Mouse (Mus musculus) activated CD4-positive, CD25-positive, alpha-beta regulatory T cell, adult 4 months (primary cell): Measurements from ENCODE around the gene Vps26a. TPM values are rescaled to one million over a fixed set of nuclear protein-coding genes. Genes with fewer than 3 reads are reported as not detected.
"Not testable (repeated sequence)": the region's sequence is repeated elsewhere in the genome, so short reads cannot be mapped to it uniquely, and the experiment has no call there.

ENCODE experiments used
- ATAC-seq: one replicate; pipeline ENCODE4 v1.8.0; 2017
- polyA plus RNA-seq, 2 experiments: library from polyadenylated mRNA; unstranded; fragments of 100-300 nt; shearing (Covaris generic); gene quantifications; one replicate each; pipeline ENCODE4 v1.2.1; 2017

Gene Vps26a
- polyA plus RNA-seq, 2 experiments from 2014 or later, result 68.8 to 72.1 TPM

DNA sequence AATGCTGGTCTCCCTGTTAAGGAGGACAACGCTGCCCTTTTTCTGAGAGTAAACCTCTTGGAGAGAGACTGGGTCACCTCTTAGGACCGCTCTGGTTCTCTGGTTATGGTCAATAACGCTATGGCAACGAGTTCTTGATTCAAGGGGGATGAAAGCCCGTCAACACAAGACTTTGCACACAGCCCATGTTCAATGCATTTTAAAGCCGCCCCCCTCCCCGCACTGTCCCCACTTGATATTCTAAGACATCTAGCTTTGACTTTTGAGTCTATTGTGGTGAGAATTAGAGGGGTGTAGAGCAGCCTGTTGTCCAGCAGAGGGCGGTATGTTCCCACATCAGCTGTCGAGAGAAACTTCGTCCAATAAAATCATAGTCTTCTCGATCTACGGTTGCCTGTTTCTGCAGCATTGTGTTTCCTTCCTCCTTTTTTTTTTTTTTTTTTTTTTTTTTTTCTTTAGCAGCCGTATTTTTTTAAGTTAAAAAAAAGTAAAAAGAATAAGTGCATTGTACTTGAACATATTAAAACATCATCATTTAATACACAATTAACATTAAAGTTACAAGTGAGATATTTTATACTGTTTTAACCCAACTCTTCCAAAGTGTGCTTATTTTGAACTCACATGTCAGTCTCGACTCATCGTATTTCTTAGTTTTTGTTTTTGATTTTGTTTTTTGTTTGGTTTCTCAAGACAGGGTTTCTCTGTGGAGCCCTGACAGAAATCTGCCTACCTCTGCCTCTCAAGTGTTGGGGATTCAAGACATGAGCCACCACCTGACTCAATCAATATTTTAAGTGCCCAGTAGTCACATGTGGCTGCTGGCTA, 13.7 kb upstream of the Vps26a start:
- peak; percentile 60 for ATAC-seq

DNA sequence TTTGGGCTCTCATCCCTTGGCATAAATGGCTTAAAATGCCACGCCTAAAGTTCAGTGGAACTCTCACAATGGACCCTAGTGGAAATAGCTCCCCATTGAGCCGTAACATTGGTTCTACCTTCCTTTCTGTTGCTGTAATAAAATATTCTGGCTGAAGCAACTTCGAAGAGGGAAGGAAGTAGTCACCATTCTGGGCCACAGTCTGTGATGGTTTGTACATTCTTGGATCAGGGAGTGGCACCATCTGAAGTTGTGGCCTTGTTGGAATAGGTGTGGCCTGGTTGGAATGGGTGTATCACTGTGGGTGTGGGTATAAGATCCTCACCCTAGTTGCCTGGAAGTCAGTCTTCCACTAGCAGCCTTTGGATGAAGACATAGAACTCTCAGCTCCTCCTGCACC, 5.1 kb upstream of the Vps26a start:
- ATAC-seq, result not testable (repeated sequence)

DNA sequence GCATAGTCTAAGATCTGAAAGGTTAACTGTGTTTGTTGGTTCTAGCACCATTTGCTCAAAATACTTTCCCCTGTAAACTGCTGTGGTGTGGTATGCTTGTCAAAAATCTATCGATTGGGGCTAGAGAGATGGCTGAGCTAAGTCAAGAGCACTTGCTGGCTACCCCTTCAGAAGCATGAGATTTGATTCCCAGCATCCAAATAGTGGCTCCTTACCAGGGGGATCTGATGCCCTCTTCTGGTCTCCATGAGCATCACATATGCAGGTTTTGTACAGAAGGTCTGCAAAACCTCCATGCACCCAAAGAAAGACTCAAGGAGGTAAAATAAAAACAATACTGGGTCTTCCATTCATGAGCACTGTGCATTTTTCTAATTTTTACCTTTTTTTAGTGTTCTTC, 1.7 kb upstream of the Vps26a start:
- no peak for ATAC-seq

DNA sequence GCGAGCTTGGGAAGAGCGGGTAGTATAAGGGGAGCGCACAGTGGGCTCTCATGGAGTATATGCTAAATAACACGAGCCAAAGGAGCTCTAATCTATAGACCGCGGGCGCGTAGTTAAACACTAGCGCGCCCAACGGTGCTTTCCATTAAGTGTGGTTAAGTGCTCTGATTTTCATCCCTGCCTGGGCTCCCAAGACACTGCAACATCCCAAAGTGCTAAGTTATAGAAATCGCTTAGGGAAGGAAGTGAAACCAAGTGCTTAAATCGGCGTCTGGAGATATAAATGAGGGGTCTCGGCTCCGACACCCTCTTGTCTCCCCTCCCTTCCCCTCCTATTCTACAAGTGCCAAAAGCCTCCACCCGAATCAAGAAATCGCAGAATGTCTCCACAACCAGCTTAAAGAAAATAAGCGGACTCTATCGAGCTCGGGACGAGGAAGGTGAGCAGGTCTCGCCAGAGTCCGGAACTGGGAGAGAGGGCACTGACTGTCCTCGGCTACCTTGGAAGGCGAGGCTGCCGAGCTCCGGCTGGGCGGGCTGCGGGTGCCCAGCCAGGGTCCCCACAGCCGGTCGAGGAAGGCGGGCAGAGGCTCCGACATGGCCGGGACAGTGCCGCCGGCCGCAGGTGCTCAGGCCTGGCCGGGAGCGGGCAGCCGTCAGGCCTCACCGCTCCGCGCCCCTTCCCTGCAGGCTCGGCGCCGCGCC, 575 bp downstream of the Vps26a start:
- ATAC-seq, result peak; percentile 14

DNA sequence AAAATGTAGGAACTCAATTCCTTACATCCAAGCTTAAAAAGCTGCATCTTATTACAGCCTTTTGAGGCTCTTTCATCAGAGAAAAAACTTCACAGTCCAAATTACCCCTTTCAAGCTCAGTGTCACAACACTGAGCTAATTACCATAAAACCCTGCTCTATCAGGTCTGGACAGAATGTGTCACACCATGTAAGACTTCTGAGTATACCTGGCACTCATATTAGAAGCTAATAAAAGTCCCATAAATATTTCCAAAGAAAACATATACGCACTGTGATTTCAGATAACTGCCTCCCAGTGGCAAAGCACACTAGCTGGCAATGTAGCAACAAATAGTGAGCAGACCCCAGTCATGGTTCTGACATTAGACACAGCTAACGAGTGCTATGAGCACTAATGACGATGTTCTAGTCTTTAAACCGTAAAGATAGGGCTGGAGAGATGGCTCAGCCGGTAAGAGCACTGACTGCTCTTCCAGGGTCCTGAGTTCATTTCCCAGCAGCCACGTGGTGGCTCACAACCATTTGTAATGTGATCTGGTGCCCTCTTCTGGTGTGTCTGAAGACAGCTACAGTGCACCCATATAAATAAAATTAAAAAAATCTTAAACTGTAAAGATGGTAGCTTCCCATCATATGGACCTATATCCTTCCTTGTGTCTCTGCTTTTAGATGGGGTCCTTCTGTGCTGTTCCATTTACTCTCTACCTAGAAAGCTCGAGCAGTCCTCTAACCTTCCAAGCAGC, 5.3 kb downstream of the Vps26a start:
- ATAC-seq, result no peak

DNA sequence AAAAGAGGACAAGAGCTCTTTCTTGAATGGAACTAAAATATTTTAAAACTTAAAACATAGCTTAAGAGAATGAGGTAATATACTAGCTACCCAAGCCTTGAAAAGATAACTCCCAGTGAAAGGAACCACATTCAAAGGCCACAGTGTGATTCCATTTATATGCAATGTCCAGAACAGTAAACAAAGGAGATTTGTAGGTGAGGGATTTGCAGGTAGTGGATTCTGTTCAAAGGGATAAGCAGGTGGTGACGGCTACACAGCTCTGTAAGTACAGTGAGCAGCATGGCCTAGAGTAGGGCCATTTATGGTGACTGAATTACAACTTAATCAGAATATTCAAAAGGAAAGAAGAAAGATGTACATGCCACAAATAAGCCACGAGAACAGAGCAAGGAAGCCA, 9.6 kb downstream of the Vps26a start:
- ATAC-seq, result no peak

DNA sequence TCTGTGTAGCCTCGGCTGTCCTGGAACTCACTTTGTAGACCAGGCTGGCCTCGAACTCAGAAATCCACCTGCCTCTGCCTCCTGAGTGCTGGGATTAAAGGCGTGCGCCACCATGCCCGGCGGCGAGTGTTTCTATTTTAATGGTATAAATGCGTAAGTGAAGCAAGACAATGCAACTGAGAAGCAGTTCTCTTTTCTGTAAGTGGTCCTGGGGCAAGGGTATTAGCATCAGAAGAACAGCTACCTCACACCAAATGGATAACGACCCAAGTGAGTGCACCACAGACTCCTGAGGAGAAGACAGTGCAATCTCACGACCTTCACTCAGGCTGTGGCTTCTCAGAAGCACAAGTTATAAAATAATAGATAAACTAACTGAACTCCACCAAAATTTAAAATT, 11.7 kb downstream of the Vps26a start:
- no peak for ATAC-seq

DNA sequence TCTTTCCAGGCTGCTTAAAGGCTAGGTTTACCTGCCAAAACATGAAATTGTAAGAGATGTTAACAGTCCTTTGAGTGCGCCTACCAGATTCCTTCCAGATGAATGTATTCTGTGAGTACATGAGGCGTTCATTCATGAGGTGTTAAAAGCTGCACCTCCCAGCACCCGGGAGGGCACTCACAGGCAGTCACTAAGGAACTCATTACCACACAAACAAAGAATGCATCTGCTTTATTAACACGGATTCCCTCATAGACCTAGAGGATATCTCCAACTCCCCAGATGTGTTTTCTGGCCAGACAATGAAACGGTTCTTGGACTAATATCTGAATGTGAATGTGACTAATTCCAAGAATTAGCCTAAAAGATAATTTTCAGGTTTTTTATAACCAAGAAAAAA, 15.5 kb downstream of the Vps26a start:
- no peak for ATAC-seq

DNA sequence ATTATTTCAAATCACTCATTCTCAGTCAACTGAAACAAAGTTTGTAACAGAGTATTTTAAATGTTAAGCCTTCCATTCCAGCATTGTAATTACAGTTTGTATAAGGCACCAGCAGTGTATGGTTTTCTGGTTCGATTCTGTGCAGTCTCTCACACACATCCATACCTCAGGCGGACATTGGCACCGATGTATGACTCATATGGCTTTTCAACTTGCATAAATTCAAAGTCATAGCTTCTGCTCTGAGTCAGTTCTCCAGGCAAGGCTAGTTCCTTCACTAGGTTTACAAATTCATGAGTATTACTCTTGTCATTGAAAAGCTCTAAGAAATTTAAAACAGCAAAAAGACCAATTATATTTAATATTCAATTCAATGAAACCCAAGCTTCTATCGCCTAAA, 16.9 kb downstream of the Vps26a start:
- ATAC-seq, result no peak

DNA sequence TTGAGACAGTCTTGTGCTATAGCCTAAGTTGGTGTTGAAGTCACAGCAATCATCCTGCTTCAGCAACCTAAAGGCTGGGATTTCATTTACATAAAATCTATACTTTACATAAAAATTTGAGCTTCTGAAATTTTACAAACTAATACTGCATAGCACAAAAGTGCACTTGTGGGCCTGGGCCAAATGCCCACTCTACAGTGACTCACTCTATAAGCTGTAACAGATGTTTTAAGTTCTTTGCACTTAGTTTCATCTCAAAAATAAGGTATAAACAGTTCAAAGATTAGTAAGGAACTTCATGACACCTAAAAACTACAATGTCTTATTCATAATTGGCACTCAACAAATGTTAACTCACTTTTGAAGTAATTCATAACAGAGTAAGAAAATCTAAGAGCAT, 25.3 kb downstream of the Vps26a start:
- ATAC-seq, result no peak

DNA sequence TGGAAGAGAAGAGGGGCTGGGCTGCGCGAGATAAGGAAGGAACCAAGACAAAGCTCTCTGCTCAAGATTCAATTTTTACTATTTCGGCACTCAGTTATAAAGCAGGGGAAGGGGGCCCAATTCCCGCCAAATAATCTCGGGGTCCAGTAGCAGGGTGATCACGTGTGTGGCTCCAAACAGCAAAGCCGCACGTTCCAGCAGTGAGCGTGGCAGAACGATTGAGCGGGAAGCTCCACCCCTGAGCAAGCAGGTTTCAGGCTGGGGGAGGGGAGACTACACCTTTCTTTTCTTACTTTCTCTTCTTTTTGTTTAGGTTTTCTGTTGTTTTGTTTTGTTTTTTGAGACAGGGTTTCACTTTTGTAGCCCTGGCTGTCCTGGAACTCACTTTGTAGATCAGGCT, 34.6 kb downstream of the Vps26a start:
- not testable (repeated sequence) for ATAC-seq

DNA sequence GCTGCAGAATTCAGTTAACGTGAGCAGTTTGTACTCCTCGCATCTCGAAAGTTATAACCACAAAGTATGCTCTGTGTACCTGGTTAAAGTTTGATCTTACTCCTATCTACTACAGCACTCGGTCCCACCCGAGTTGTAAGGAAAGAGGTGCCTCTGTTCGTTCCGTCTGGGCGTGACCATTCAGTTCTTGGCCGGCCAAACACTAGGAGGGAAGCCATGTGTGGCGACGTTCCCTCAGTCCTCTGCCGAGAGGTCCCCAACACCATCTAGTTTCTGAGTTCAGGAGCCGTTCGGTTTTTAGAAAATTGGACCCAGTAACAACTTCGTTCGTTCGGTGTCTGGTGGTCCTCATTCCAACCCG, 36.3 kb downstream of the Vps26a start:
- no peak for ATAC-seq

DNA sequence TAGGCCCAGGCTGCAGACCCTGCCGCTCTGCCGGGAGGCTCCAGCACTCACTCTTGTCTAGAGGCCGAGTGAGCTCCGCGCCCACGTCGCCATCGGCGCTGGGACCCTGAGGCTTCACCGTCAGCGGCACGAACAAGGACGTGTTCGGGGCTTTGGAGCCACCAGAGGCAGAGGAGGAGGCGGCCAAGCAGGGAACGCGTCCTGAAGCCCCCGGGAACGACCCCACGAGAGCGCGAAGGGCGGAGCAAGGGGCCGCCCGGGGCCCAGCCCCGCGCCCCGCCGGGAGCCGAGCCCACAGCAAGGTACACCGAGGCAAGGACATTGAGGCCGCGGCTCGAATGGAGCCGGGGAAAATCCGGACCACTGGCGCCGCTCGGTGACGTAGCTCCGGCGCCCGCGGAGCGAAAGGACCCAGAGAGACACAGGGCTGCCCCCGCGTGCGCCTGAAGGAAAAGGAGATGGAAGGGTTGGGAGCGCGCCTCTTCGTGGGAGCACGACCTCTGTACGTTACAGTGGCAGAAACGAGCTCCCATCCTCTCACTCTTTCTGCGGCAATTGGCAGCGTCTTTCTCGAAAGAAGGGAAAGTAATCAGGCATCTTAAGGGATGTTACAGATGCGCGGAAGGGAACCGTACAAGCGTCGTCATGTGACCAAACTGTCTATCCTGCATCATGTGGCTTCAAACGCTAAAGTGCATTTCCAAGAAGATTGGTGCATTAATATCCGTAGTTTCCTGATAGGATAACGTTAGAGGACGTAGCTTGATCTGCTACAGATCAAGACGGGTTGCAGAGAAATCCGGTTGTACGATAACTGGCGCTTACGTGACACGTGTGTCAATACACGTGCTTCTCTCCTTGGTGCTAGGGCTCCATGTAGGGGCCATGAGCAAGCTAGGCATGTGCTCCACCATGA, 37.0 kb downstream of the Vps26a start, which contains the start of the genes 4930507D05Rik and Supv3l1:
TSS of gene 4930507D05Rik (plus strand) at position 126 of the 916 bp plus-strand sequence.
TSS of gene Supv3l1 (minus strand) at position 375 of the 916 bp plus-strand sequence.
- peak; percentile 88 for ATAC-seq

DNA sequence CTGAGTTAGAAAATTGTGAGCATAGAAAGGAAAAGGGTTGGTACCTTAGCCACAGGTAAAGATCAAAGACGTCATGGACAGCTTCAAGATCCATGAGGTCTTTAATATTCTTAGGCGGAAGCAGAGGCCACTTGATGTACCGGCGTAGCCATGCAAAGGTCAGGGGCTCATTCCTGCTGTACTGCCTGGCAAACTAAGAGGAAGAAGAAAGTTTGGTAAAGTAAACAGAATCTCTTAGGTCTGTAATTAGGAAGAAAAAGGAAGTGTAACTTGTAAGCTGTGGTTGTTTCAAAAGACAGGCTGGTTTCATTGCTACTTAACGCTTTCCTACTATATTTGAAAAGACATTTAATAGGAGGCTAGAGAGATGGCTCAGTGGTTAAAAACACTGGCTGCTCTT, 56.2 kb downstream of the Vps26a start:
- no peak for ATAC-seq

DNA sequence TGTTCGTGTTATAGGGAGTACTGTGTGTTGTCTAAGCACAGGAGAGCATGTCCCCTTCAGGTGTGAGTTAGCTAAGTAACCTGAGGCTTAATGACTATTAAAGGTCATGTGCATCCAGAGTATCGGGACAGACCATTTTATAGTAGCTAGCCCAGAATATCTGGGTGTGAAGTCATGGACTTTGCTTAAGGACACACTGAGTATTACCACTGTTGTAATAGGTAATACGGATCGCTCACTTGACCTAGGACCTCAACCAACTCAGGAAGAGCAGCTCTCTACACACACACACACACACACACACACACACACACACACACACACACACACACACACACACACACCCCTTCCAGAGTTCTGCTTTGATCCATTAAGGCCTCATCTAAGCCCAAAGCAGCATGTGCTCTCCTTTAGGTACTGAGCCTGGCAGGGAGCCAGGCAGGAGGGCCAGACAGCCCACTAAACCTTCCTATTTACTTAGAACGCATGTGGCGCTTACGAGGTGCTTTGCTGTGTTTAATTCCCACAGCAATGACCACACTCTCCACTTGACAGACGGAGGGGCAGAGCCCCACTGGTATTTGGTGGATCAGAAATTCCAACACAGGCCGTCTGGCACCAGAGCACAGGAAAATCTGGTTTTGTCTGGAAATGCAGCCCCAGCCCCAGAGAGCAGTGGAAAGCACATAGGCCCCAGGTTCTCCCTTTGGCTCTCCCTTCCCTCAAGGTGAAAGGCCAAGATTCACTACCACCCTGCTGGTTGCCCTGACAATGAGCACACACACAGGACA, 61.3 kb downstream of the Vps26a start:
- no peak for ATAC-seq

DNA sequence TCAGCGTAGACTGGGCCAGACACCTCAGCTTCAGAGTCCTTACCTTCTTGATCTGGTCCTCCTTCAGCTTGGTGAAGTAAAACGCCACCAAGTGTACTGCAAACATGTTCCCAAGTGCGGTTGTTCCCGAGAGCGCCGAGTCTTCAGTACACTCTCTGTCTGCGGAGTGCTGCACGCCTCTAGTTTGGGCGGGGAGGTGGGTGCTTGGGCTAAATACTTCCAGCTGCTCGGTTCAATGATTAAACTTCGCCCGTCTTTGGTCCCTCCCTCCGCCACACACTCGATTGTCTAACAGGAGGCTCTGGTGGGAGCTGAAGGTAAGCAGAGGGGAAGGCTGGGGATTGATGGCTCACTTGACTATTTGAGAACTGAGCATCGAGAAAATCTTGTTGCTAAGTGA, 64.3 kb downstream of the Vps26a start, which contains the start of gene Hkdc1:
TSS of gene Hkdc1 (minus strand) at position 237 of the 400 bp plus-strand sequence.
- ATAC-seq, result no peak

DNA sequence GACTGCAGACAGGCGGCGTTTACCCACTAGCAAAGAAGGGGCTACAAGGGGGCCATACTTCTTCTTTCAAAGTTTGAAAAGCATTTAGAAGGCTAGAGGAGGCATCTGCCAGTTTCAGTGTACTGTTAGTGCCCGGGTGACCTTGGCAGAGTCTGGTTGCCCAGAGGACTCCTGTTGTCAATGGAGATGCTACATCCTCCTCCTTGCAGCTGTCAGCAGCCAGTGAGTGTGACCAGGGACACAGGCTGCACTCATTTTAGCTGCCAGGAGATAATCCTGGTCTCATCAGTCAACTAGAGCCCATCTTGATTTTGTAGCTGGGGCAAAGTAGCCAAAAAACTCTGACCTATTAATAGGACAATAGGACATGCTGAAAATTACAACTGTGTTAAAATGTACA, 65.5 kb downstream of the Vps26a start:
- ATAC-seq, result no peak

DNA sequence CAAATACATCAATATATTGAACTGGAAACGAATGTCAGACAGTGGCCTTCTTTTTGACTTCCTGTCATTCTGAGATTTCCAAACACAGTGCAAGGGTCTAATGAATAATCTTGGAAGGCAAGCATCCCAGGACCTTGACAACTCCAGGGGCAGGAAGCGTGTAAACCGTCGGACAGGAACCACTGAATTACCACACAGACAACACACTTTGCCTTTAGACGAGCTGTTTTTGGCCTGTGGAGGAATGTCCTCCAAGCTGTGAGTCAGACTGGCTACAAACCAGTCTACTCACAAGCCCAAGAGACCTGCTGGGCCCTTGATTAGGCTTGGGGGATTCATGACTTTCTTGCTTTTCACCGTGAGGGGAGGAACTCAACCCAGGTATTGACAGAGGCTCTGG, 66.2 kb downstream of the Vps26a start:
- no peak for ATAC-seq

DNA sequence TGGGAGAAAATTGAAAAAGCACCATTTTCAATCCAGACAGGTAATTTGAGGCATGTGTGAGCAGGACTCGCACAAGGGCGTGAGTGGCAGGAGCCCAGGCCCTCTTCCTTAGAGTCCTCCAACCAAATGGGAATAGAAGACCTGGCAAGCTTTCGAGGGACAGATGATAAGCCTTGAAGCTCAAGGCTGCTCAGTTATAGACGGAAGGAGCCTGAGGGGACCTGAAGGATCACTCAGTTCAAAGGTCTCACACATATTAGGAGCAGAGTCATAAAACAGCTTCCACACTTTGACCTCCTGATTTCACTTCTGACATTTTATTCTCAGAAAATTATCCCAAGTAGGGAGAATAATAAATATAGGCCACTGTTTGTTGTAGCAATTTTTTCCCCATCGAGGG, 67.2 kb downstream of the Vps26a start:
- no peak for ATAC-seq

DNA sequence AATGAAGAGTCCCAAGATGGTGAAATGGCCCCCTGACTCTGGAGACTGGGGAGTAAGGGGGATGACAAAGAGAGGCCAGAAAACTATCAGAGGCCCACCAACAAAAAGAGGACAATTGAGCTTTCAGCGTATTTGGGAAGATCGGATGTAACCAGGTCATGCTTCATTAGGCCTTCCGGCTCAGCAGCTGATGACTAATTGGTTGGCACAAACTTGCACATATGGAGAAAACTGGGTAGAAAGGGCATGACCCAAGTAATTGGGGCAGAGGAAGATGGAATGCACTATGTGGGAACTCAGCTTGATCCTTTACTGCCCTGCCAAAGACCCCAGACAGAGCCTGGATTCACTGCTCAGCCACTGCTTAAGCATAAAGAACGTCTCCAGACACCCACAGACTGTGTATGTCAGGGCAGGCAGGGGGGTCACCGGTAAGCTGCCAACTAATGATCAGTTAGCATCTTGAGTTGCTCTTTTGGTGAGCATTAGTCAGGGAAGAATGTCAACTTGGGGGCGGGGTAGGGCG, 67.7 kb downstream of the Vps26a start:
- ATAC-seq, result no peak

DNA sequence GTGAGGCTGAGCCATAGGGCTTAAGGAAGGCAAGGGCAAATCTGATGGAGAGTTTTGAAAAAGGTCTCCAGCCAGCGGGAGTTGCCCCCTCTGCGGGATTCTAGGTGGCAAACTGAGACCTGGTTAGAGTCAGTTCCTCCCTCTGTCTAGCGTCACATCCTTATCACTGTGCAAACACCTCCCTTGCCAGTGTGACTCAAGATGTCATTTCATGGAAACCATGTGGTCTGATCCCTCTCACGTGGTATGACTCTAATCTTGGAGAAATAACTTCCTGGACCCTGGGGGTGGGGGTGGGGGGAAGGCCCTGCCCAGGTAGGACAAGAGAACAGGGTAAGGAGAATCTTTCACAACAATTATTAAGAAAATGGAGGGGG, 73.0 kb downstream of the Vps26a start:
- no peak for ATAC-seq
